Mouse (Mus musculus): ENCODE measurements around the gene Atg16l1.

GRCm38 (mm10) chr1:87785703-87786102 is 30.0 kb downstream of the Atg16l1 start:
- TF ChIP-seq CTCF (IDR thresholded peaks at IDR 0.05; ENCODE audit: low read depth) (no peak), EP300 (IDR thresholded peaks at IDR 0.05; ENCODE audit: low read depth) (no peak)
